Mouse (Mus musculus): ENCODE measurements around the gene Abhd14a.

Abhd14a gene

GRCm38 (mm10) chr9:106447348-106447747, at the start of gene Abhd14a, which contains the start of gene Abhd14b:
Gene Abhd14a, minus strand, starts transcription at chr9:106447678.
Gene Abhd14b, plus strand, starts transcription at chr9:106447459.
- WGBS = under 1% methylated on average over 24 of the region's 24 CpGs

GRCm38 (mm10) chr9:106487602-106488001, 40.1 kb upstream of the Abhd14a start:
- WGBS = 87% methylated on average over 6 of the region's 6 CpGs

GRCm38 (mm10) chr9:106485076-106485475, 37.6 kb upstream of the Abhd14a start:
- WGBS = 91% methylated on average over 10 of the region's 10 CpGs

- 92% methylated on average over 17 of the region's 17 CpGs for WGBS
Measured at GRCm38 (mm10) chr9:106483606-106484005, 36.1 kb upstream of the Abhd14a start.

GRCm38 (mm10) chr9:106483136-106483535, 35.7 kb upstream of the Abhd14a start:
- 94% methylated on average over 10 of the region's 10 CpGs for WGBS

- WGBS = 83% methylated on average over 17 of the region's 17 CpGs
Measured at GRCm38 (mm10) chr9:106482578-106483115, 35.2 kb upstream of the Abhd14a start.

- WGBS = 90% methylated on average over 13 of the region's 13 CpGs
Measured at GRCm38 (mm10) chr9:106481676-106482075, 34.2 kb upstream of the Abhd14a start.

- 95% methylated on average over 15 of the region's 15 CpGs for WGBS
Measured at GRCm38 (mm10) chr9:106481075-106481474, 33.6 kb upstream of the Abhd14a start.

GRCm38 (mm10) chr9:106480541-106480940, 33.1 kb upstream of the Abhd14a start:
- 95% methylated on average over 7 of the region's 7 CpGs for WGBS

GRCm38 (mm10) chr9:106478101-106478500, 30.6 kb upstream of the Abhd14a start:
- 76% methylated on average over 9 of the region's 9 CpGs for WGBS

- WGBS = 2% methylated on average over 16 of the region's 16 CpGs
Measured at GRCm38 (mm10) chr9:106477649-106478048, 30.2 kb upstream of the Abhd14a start.

- under 1% methylated on average over 41 of the region's 41 CpGs for WGBS
Measured at GRCm38 (mm10) chr9:106476924-106477484, 29.5 kb upstream of the Abhd14a start, which contains the start of gene Parp3. Gene Parp3, minus strand, starts transcription at chr9:106476949.

- WGBS = 21% methylated on average over 16 of the region's 16 CpGs
Measured at GRCm38 (mm10) chr9:106476002-106476923, 28.8 kb upstream of the Abhd14a start.

- WGBS = 84% methylated on average over 10 of the region's 10 CpGs
Measured at GRCm38 (mm10) chr9:106475663-106476001, 28.2 kb upstream of the Abhd14a start, which contains the start of gene Rrp9. Gene Rrp9, plus strand, starts transcription at chr9:106475963.

- 58% methylated on average over 7 of the region's 7 CpGs for WGBS
Measured at GRCm38 (mm10) chr9:106475046-106475445, 27.6 kb upstream of the Abhd14a start.

GRCm38 (mm10) chr9:106474456-106474855, 27.0 kb upstream of the Abhd14a start:
- 26% methylated on average over 6 of the region's 6 CpGs for WGBS

GRCm38 (mm10) chr9:106473753-106474105, 26.3 kb upstream of the Abhd14a start:
- WGBS = 81% methylated on average over 5 of the region's 5 CpGs

- WGBS = 92% methylated on average over 16 of the region's 16 CpGs
Measured at GRCm38 (mm10) chr9:106473081-106473752, 25.7 kb upstream of the Abhd14a start.

- 70% methylated on average over 4 of the region's 4 CpGs for WGBS
Measured at GRCm38 (mm10) chr9:106472321-106472720, 24.8 kb upstream of the Abhd14a start.

- WGBS = 35% methylated on average over 5 of the region's 5 CpGs
Measured at GRCm38 (mm10) chr9:106471892-106472291, 24.4 kb upstream of the Abhd14a start.

GRCm38 (mm10) chr9:106470991-106471750, 23.7 kb upstream of the Abhd14a start:
- 65% methylated on average over 14 of the region's 14 CpGs for WGBS
